Mouse (Mus musculus): ENCODE results near the gene Serpine3.

Serpine3 gene

GRCm38 (mm10) chr14:62663367-62663766 lies at the start of gene Serpine3:
Gene Serpine3 (plus strand): TSS chr14:62663667.
- DNase-seq: no peak

- no peak for DNase-seq
Observed at GRCm38 (mm10) chr14:62622393-62622792, 41.1 kb upstream of the Serpine3 start.

- no peak for DNase-seq
Observed at GRCm38 (mm10) chr14:62627951-62628350, 35.5 kb upstream of the Serpine3 start.

GRCm38 (mm10) chr14:62637436-62638344 lies 25.8 kb upstream of the Serpine3 start:
- DNase-seq: no peak

- DNase-seq: no peak
Observed at GRCm38 (mm10) chr14:62638345-62638702, 25.1 kb upstream of the Serpine3 start.

- no peak for DNase-seq
Observed at GRCm38 (mm10) chr14:62639111-62639510, 24.4 kb upstream of the Serpine3 start.

GRCm38 (mm10) chr14:62639551-62639950 lies 23.9 kb upstream of the Serpine3 start:
- DNase-seq: no peak

- no peak for DNase-seq
Observed at GRCm38 (mm10) chr14:62640396-62640795, 23.1 kb upstream of the Serpine3 start.

- DNase-seq: peak; percentile 11
Observed at GRCm38 (mm10) chr14:62642368-62642767, 21.1 kb upstream of the Serpine3 start.

GRCm38 (mm10) chr14:62648405-62648804 lies 15.1 kb upstream of the Serpine3 start:
- no peak for DNase-seq

- DNase-seq: no peak
Observed at GRCm38 (mm10) chr14:62650376-62650775, 13.1 kb upstream of the Serpine3 start.

- no peak for DNase-seq
Observed at GRCm38 (mm10) chr14:62651771-62652170, 11.7 kb upstream of the Serpine3 start.

GRCm38 (mm10) chr14:62655996-62656395 lies 7.5 kb upstream of the Serpine3 start:
- DNase-seq: no peak

GRCm38 (mm10) chr14:62657469-62657868 lies 6.0 kb upstream of the Serpine3 start:
- DNase-seq: no peak

GRCm38 (mm10) chr14:62662381-62662780 lies 1.1 kb upstream of the Serpine3 start:
- DNase-seq: no peak

GRCm38 (mm10) chr14:62664976-62665673 lies 1.7 kb downstream of the Serpine3 start:
- no peak for DNase-seq

GRCm38 (mm10) chr14:62673646-62674045 lies 10.2 kb downstream of the Serpine3 start:
- no peak for DNase-seq

GRCm38 (mm10) chr14:62718161-62718560 lies 54.7 kb downstream of the Serpine3 start:
- no peak for DNase-seq

- DNase-seq: no peak
Observed at GRCm38 (mm10) chr14:62721625-62722024, 58.2 kb downstream of the Serpine3 start.

GRCm38 (mm10) chr14:62724560-62724959 lies 61.1 kb downstream of the Serpine3 start:
- no peak for DNase-seq

- no peak for DNase-seq
Observed at GRCm38 (mm10) chr14:62731902-62732301, 68.4 kb downstream of the Serpine3 start.

GRCm38 (mm10) chr14:62733666-62734065 lies 70.2 kb downstream of the Serpine3 start:
- DNase-seq: no peak

- DNase-seq: no peak
Observed at GRCm38 (mm10) chr14:62735646-62736045, 72.2 kb downstream of the Serpine3 start.

All from kidney, adult 9 months (tissue).